22 mouse cellular contexts compared by ENCODE assay signal in genomic region chr4:62433939-62434870, GRCm38 (mm10). TPM values are rescaled to one million over a fixed set of nuclear protein-coding genes. Genes with fewer than 3 reads are reported as not detected.
DNase-seq lines count a peak whose midpoint lies in the region; ATAC-seq and TF ChIP-seq lines count a peak whose summit lies in the region.
"Had no signal": no experiment of that assay in that cellular context is flagged by ENCODE, and none has a peak within 500 bp of the region (broad histone marks: within the 10 kb centered on the region; RNA-seq: fewer than 3 reads in every experiment).

No protein-coding gene starts in this region.

- TF ChIP-seq RAD21 in CH12.LX (IDR thresholded peaks at IDR 0.05; ENCODE audit: low read depth, low read length) = no peak

- peak in 1 of 2 experiments; percentile 24; a peak in 1 of 4 replicates for TF ChIP-seq CTCF in CH12.LX (conservative IDR thresholded peaks at IDR 0.05 in 1 of 2, IDR thresholded peaks at IDR 0.05 in 1 of 2; ENCODE audit: low read depth in 2 of 2, low read length in 2 of 2)
- TF ChIP-seq CTCF in intestine, postnatal 0 days (IDR thresholded peaks at IDR 0.05; ENCODE audit: low read depth) = no peak

- no peaks in the 10 kb centered on the region for H3K9me3 ChIP-seq in CH12.LX (replicated peaks; ENCODE audit: low read length)
- no peaks in the 10 kb centered on the region for H3K9me3 ChIP-seq in intestine, postnatal 0 days (ENCODE audit: control insufficient read depth)
- H3K9me3 ChIP-seq: embryonic facial prominence, embryonic 15.5 days; forebrain, embryonic 10.5 days; hindbrain, embryonic 13.5 days; liver, embryonic 12.5 days; midbrain, embryonic 13.5 days; neural tube, embryonic 15.5 days had no signal

- in situ Hi-C loops in CH12.LX (cut with MboI; ENCODE audit: low pct_ligation_motif_present, low pct_unique_long_range_greater_than_20kb, low sequenced_read_pairs) = no loop called here

- dilution Hi-C loops in CH12.LX (cut with MboI; ENCODE audit: extremely low pct_ligation_motif_present, extremely low pct_unique_long_range_greater_than_20kb, low sequenced_read_pairs) = no loop called here

- DNase-seq in 3T3-L1 (ENCODE audit: low read depth, low spot score) = peak; percentile 55
- DNase-seq in CH12.LX (ENCODE audit: extremely low read depth) = peak; percentile 75
- peak; percentile 60 to 74 for DNase-seq in kidney, postnatal 25 days
- no peak for DNase-seq in cerebellum, postnatal 25 days
- DNase-seq in cerebellum, adult 8-10 months = no peak
- DNase-seq: cerebellum, postnatal 10 days; embryo, embryonic 11 days; gastrocnemius, postnatal 14 days; heart, postnatal 14 days; left cerebral cortex, postnatal 4 days; lung, embryonic 14.5 days; thymus, adult 18-20 months had no signal

- H3K4me1 ChIP-seq in CH12.LX (ENCODE audit: control insufficient read depth in 1 of 2, insufficient read depth in 2 of 2) = peaks cover 8 to 58% of the 10 kb centered on the region in 2 experiments; a peak in 3 of 4 replicates
- H3K4me1 ChIP-seq in intestine, postnatal 0 days (replicated peaks; ENCODE audit: control insufficient read depth, insufficient read depth, low read length) = no peaks in the 10 kb centered on the region; the same call in 1 of the 2 replicates
- H3K4me1 ChIP-seq: embryonic facial prominence, embryonic 15.5 days; forebrain, embryonic 10.5 days; hindbrain, embryonic 13.5 days; midbrain, embryonic 13.5 days; neural tube, embryonic 15.5 days had no signal

- H3K27ac ChIP-seq in CH12.LX (ENCODE audit: insufficient read depth, low read depth) = peak overlapping the region; percentile 85
- H3K27ac ChIP-seq in intestine, postnatal 0 days (ENCODE audit: low read depth, low read length) = no peak overlapping the region
- H3K27ac ChIP-seq: embryonic facial prominence, embryonic 15.5 days; forebrain, embryonic 10.5 days; hindbrain, embryonic 13.5 days; liver, embryonic 12.5 days; macrophage; midbrain, embryonic 13.5 days; neural tube, embryonic 15.5 days had no signal

- TF ChIP-seq EP300 in CH12.LX (IDR thresholded peaks at IDR 0.05; ENCODE audit: low read length) = peak; percentile 85

- ATAC-seq in intestine, postnatal 0 days = peak; percentile 36
- no peak for ATAC-seq in cerebellum, adult (ENCODE audit: insufficient number of reproducible peaks, low FRiP score, low TSS enrichment)
- ATAC-seq: liver, embryonic 12.5 days; midbrain, embryonic 13.5 days had no signal

- TF ChIP-seq POLR2A in CH12.LX (IDR thresholded peaks at IDR 0.05; ENCODE audit: low read depth, low read length) = peak; percentile 57

- peak overlapping the region; percentile 9 to 30 (median 26) for H3K4me3 ChIP-seq in CH12.LX (replicated peaks in 1 of 3; ENCODE audit: low read depth in 2 of 3, low read length in 2 of 3, poor library complexity in 1 of 3)
- H3K4me3 ChIP-seq in intestine, postnatal 0 days (ENCODE audit: low read depth, low read length) = no peak overlapping the region
- H3K4me3 ChIP-seq: embryonic facial prominence, embryonic 15.5 days; forebrain, embryonic 10.5 days; hindbrain, embryonic 13.5 days; liver, embryonic 12.5 days; midbrain, embryonic 13.5 days; myocyte; neural tube, embryonic 15.5 days had no signal

- whole genome bisulfite sequencing in intestine, postnatal 0 days = 61% methylated on average over 7 of the region's 7 CpGs

- H3K36me3 ChIP-seq in CH12.LX (replicated peaks in 1 of 2; ENCODE audit: control insufficient read depth in 1 of 2, insufficient read depth in 1 of 2, low read length in 1 of 2) = peaks cover 0 to under 1% of the 10 kb centered on the region in 2 experiments
- H3K36me3 ChIP-seq in intestine, postnatal 0 days (ENCODE audit: control insufficient read depth, insufficient read depth) = no peaks in the 10 kb centered on the region
- H3K36me3 ChIP-seq: embryonic facial prominence, embryonic 15.5 days; forebrain, embryonic 10.5 days; hindbrain, embryonic 13.5 days; liver, embryonic 12.5 days; midbrain, embryonic 13.5 days; neural tube, embryonic 15.5 days had no signal

- no peaks in the 10 kb centered on the region for H3K79me2 ChIP-seq in CH12.LX (replicated peaks; ENCODE audit: control insufficient read depth, extremely low read depth, insufficient read depth, poor library complexity, severe bottlenecking)

- peak overlapping the region; percentile 88 for H3K4me2 ChIP-seq in CH12.LX (ENCODE audit: insufficient read depth, low read depth, poor library complexity, severe bottlenecking)
- H3K4me2 ChIP-seq in intestine, postnatal 0 days (replicated peaks; ENCODE audit: low read depth) = no peak overlapping the region
- H3K4me2 ChIP-seq: embryonic facial prominence, embryonic 15.5 days; hindbrain, embryonic 13.5 days; liver, embryonic 12.5 days; lung, embryonic 14.5 days; midbrain, embryonic 13.5 days; neural tube, embryonic 15.5 days had no signal

- H3K9ac ChIP-seq in CH12.LX (ENCODE audit: insufficient read depth, low read depth) = peak overlapping the region; percentile 15
- H3K9ac ChIP-seq in intestine, postnatal 0 days (ENCODE audit: low read depth, low read length) = no peak overlapping the region
- H3K9ac ChIP-seq: embryonic facial prominence, embryonic 15.5 days; hindbrain, embryonic 13.5 days; liver, embryonic 12.5 days; lung, embryonic 14.5 days; midbrain, embryonic 13.5 days; neural tube, embryonic 15.5 days had no signal

- no peaks in the 10 kb centered on the region for H3K27me3 ChIP-seq in CH12.LX (replicated peaks)
- H3K27me3 ChIP-seq in intestine, postnatal 0 days (replicated peaks; ENCODE audit: control insufficient read depth, insufficient read depth, low read length) = no peaks in the 10 kb centered on the region
- H3K27me3 ChIP-seq: embryonic facial prominence, embryonic 15.5 days; hindbrain, embryonic 13.5 days; liver, embryonic 12.5 days; midbrain, embryonic 13.5 days; neural tube, embryonic 15.5 days had no signal

TF ChIP-seq in CH12.LX, 34 proteins besides CTCF, POLR2A, EP300 and RAD21 (continues in another document):
- TF ChIP-seq TBP (conservative IDR thresholded peaks at IDR 0.05; ENCODE audit: low read depth, low read length) = peak; percentile 71
- TF ChIP-seq JUND (conservative IDR thresholded peaks at IDR 0.05; ENCODE audit: low read depth, low read length) = peak; percentile 94
- TF ChIP-seq BHLHE40 (IDR thresholded peaks at IDR 0.05; ENCODE audit: low read depth, low read length) = peak; percentile 35; the same call in 1 of the 2 replicates
- TF ChIP-seq E2F4 (IDR thresholded peaks at IDR 0.05; ENCODE audit: insufficient replicate concordance, low read depth, low read length) = no peak
- no peak for TF ChIP-seq GABPA (IDR thresholded peaks at IDR 0.05; ENCODE audit: insufficient replicate concordance, low read depth, low read length)
- TF ChIP-seq CHD1 (IDR thresholded peaks at IDR 0.05; ENCODE audit: low read depth, low read length) = no peak
- no peak for TF ChIP-seq USF1 (IDR thresholded peaks at IDR 0.05; ENCODE audit: low read depth, low read length)
- TF ChIP-seq RCOR1 (conservative IDR thresholded peaks at IDR 0.05; ENCODE audit: low read depth, low read length) = 0 out of 2 replicates have a peak, but pooled peaks have one; percentile 62
- TF ChIP-seq ELF1 (IDR thresholded peaks at IDR 0.05; ENCODE audit: low read depth, low read length) = peak; percentile 17; the same call in 1 of the 2 replicates
- peak; percentile 57; the same call in 1 of the 2 replicates for TF ChIP-seq CHD2 (IDR thresholded peaks at IDR 0.05; ENCODE audit: low read length)
- TF ChIP-seq MYC (IDR thresholded peaks at IDR 0.05; ENCODE audit: low read depth, low read length) = no peak
- TF ChIP-seq MAX (IDR thresholded peaks at IDR 0.05; ENCODE audit: low read length) = peak; percentile 62; the same call in 1 of the 2 replicates
- peak; percentile 81 for TF ChIP-seq JUN (IDR thresholded peaks at IDR 0.05; ENCODE audit: insufficient read depth, low read depth, low read length)
- TF ChIP-seq NELFE (IDR thresholded peaks at IDR 0.05; ENCODE audit: low read depth, low read length) = 0 out of 2 replicates have a peak, but pooled peaks have one; percentile 25
- peak; percentile 51; the same call in 1 of the 2 replicates for TF ChIP-seq SIN3A (IDR thresholded peaks at IDR 0.05; ENCODE audit: low read length)
- no peak for TF ChIP-seq HCFC1 (IDR thresholded peaks at IDR 0.05; ENCODE audit: low read depth, low read length)
- TF ChIP-seq MEF2A (IDR thresholded peaks at IDR 0.05; ENCODE audit: borderline replicate concordance, low read depth, low read length) = peak; percentile 89
- TF ChIP-seq POLR2AphosphoS2 (IDR thresholded peaks at IDR 0.05; ENCODE audit: low read depth, low read length) = no peak
- no peak for TF ChIP-seq MAZ (IDR thresholded peaks at IDR 0.05; ENCODE audit: low read depth, low read length)
- peak; percentile 67 for TF ChIP-seq ETS1 (conservative IDR thresholded peaks at IDR 0.05; ENCODE audit: low read depth, low read length)
- TF ChIP-seq NRF1 (IDR thresholded peaks at IDR 0.05; ENCODE audit: low read depth, low read length) = 0 out of 2 replicates have a peak, but pooled peaks have one; percentile 4
- TF ChIP-seq UBTF (IDR thresholded peaks at IDR 0.05; ENCODE audit: low read depth, low read length) = no peak

RNA-seq across cellular contexts. Expression of gene Rnf183, which starts 0.8 kb away (rescaled TPM):
- total RNA-seq in CH12.LX (2012; rRNA removed) (3.5 and 4.1 TPM in 2 replicates), CH12.LX (2014; rRNA removed) (3.6 and 4.4 TPM in 2 replicates)
- 3.8 and 4.0 TPM in 2 replicates for polyA plus RNA-seq in CH12.LX (2012; ENCODE audit: insufficient read length, low read depth)
- 0.14 and 0.35 TPM in 2 replicates for polyA plus RNA-seq in intestine, postnatal 0 days (2015; fragmentation: Nextera tagmentation; extraction: Ambion mirVana)
- total RNA-seq: gastrocnemius, postnatal 14 days; heart, postnatal 14 days; left cerebral cortex, postnatal 4 days had no signal
- polyA plus RNA-seq: hindbrain, embryonic 13.5 days; liver, embryonic 12.5 days; lung, embryonic 14.5 days; macrophage; myocyte had no signal

RNA-seq across cellular contexts. Expression of gene Prpf4, which starts 25.6 kb away (rescaled TPM):
- total RNA-seq in CH12.LX (2012; rRNA removed) = 18.1 and 22.5 TPM in 2 replicates
- total RNA-seq in CH12.LX (2014; rRNA removed) = 33.5 and 33.9 TPM in 2 replicates
- polyA plus RNA-seq in CH12.LX (2012; ENCODE audit: insufficient read length, low read depth) = 31.6 and 33.7 TPM in 2 replicates
- polyA plus RNA-seq in intestine, postnatal 0 days (2015; fragmentation: Nextera tagmentation; extraction: Ambion mirVana) = 6.9 and 8.0 TPM in 2 replicates

RNA-seq across cellular contexts. Expression of gene Cdc26, which starts 25.8 kb away (rescaled TPM):
- total RNA-seq in CH12.LX (2012; rRNA removed) = 78.2 and 103 TPM in 2 replicates
- total RNA-seq in CH12.LX (2014; rRNA removed) = 256 and 258 TPM in 2 replicates
- 105 and 125 TPM in 2 replicates for polyA plus RNA-seq in CH12.LX (2012; ENCODE audit: insufficient read length, low read depth)
- 72.5 and 73.7 TPM in 2 replicates for polyA plus RNA-seq in intestine, postnatal 0 days (2015; fragmentation: Nextera tagmentation; extraction: Ambion mirVana)

RNA-seq across cellular contexts. Expression of gene Wdr31, which starts 36.5 kb away (rescaled TPM):
- total RNA-seq in CH12.LX (2012; rRNA removed) = 4.4 and 5.0 TPM in 2 replicates
- total RNA-seq in CH12.LX (2014; rRNA removed) = 3.0 and 3.4 TPM in 2 replicates
- polyA plus RNA-seq in CH12.LX (2012; ENCODE audit: insufficient read length, low read depth) = 3.8 and 4.7 TPM in 2 replicates
- 1.6 and 1.8 TPM in 2 replicates for polyA plus RNA-seq in intestine, postnatal 0 days (2015; fragmentation: Nextera tagmentation; extraction: Ambion mirVana)

RNA-seq across cellular contexts. Expression of gene Bspry, which starts 45.6 kb away (rescaled TPM):
- 1.1 and 1.2 TPM in 2 replicates for total RNA-seq in CH12.LX (2012; rRNA removed)
- total RNA-seq in CH12.LX (2014; rRNA removed) = 0.86 and 0.95 TPM in 2 replicates
- polyA plus RNA-seq in CH12.LX (2012; ENCODE audit: insufficient read length, low read depth) = 0.53 and 1.2 TPM in 2 replicates
- 14.7 and 20.5 TPM in 2 replicates for polyA plus RNA-seq in intestine, postnatal 0 days (2015; fragmentation: Nextera tagmentation; extraction: Ambion mirVana)

Comparison
In these comparisons a context has a peak if more than half of its experiments do, and no peak if none do; other contexts are left out.
1. DNase-seq: peak in 3T3-L1 (single experiment), CH12.LX (single experiment) and kidney, postnatal 25 days (2 of 2); none in cerebellum, postnatal 25 days (0 of 2) and cerebellum, adult 8-10 months (single experiment).